Mouse (Mus musculus): ENCODE results near the gene Dcun1d2. TPM values are rescaled to one million over a fixed set of nuclear protein-coding genes. Genes with fewer than 3 reads are reported as not detected.

Gene Dcun1d2
- total RNA-seq, 2 experiments from 2014 or later: 57.3 to 57.4 TPM

- intact Hi-C loops (cut with DNase I): no loop called here
- DNase-seq (ENCODE audit: low spot score): no peak
Measured at GRCm38 (mm10) chr8:13267566-13267965, 20.4 kb downstream of the Dcun1d2 start.

- intact Hi-C loops (cut with DNase I): no loop called here
- no peak for DNase-seq (ENCODE audit: low spot score)
Measured at GRCm38 (mm10) chr8:13263376-13263775, 24.6 kb downstream of the Dcun1d2 start.

DNA sequence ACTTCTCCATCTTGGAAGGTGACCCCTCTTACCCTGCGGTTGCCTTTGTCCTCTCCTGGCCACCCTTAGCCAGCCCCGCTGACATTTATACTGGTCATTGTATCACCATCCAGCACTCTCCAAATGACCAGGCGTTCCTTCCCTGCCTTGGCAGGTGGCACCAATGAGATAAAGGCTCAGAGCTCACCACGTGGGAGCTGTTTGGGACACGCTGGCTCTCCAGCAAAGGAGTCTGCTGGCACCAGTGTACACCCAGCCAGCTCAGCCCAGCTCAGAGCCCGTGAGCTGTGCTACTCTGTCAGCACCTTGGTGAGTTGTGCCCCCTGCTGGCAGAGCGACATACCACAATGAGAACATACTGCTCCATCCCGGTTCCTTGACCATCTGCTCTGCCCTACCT, 33.9 kb downstream of the Dcun1d2 start, which contains the start of gene Adprhl1:
Gene Adprhl1, minus strand, starts transcription at position 144 of the 400 bp plus-strand sequence.
- intact Hi-C loops (cut with DNase I): loop anchor here (5.0 kb wide), 1 partner anchor 42 kb away; no protein-coding TSS in a partner anchor
- DNase-seq (ENCODE audit: low spot score): peak; percentile 36

DNA sequence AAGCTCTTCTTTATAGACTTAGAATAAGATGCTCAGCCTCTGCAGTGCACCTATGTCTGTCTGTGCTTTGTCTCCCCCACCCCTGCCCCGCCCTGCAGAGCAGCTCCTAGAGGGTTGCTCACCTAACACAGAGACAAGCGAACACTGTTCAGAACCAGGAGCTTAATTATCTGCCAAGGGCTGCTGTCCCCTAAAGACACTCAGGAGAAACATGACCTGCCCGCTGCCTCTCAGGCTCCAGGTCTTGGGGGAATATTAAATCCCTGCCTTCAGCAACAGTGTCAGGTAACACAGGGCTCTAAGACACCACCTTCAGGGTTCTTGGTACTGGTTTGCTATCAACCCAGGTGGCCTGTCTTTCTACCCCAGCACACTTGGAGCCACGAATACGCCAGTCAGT, 34.5 kb downstream of the Dcun1d2 start:
- intact Hi-C loops (cut with DNase I): loop anchor here (5.0 kb wide), 1 partner anchor 41 kb away; no protein-coding TSS in a partner anchor
- DNase-seq (ENCODE audit: low spot score): no peak

DNA sequence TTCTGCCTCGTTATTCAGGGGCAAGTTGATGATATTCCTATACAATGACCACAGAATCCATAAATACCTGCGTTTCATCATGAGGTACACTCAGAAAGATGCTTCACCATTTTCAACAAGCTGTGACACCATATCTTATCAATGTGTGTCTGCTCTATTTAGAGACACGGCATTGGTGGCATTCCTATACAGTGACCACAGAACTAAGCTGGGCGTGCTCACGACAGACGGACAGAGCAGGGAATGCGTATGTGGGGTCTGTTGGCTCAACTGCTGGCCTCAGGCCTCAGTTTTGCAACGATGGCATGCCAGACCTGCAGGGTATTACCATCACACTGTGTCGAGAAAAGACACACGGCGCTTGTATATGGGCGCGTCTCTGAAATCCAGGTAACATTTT, 35.1 kb downstream of the Dcun1d2 start:
- DNase-seq (ENCODE audit: low spot score): no peak
- intact Hi-C loops (cut with DNase I): loop anchor here (5.0 kb wide), 1 partner anchor 41 kb away; no protein-coding TSS in a partner anchor

DNA sequence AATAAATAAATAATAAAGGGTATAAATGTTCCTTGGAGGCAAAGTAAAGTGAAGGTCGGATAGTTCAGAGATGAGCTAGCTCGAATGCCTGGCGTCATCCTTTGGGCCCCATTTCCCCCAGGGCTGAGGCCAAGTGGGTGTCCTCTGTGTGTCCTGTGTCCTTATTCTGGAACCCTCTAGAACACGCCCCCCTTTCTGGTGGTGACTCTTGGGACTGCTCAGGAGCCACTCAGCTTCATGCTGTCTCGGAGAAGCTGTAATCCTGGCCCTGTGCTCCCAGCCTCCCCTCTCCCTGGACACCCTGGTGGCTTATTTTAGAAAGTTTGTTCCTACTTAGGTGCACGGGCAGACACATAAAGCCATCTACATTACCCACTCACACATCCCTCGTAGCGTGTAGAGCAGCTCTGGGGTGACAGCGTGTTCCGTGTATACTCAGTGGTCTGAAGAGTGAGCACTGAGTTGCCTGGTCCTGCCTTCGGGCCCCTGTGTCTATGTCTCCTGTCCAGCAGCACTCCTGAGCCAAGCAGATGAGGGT, 43.5 kb downstream of the Dcun1d2 start:
- intact Hi-C loops (cut with DNase I): no loop called here
- DNase-seq (ENCODE audit: low spot score): no peak

GRCm38 (mm10) chr8:13242985-13243870, 44.7 kb downstream of the Dcun1d2 start:
- intact Hi-C loops (cut with DNase I): no loop called here
- DNase-seq (ENCODE audit: low spot score): no peak

GRCm38 (mm10) chr8:13240691-13241090, 47.2 kb downstream of the Dcun1d2 start:
- intact Hi-C loops (cut with DNase I): no loop called here
- DNase-seq (ENCODE audit: low spot score): no peak

DNA sequence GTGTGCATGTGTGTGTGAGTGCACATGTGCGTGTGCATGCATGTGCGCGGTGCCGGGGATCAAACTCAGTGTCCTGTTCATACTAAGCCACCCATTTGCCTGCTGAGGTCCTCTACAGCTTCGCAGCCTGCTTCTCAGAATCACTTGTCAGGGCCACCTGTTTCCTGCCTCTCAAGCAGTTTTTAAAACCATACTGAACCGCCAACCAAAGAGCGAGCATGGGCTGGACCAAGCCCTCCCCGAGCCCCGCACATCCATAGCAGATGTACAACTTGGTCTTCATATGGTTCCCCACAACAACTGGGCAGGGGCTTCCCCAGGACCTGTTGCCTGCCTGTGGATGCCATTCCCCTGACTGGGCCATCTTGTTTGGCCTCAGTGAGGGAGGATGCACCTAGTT, 47.9 kb downstream of the Dcun1d2 start:
- no peak for DNase-seq (ENCODE audit: low spot score)
- intact Hi-C loops (cut with DNase I): no loop called here

GRCm38 (mm10) chr8:13234803-13235202, 53.1 kb downstream of the Dcun1d2 start:
- intact Hi-C loops (cut with DNase I): no loop called here
- DNase-seq (ENCODE audit: low spot score): no peak

DNA sequence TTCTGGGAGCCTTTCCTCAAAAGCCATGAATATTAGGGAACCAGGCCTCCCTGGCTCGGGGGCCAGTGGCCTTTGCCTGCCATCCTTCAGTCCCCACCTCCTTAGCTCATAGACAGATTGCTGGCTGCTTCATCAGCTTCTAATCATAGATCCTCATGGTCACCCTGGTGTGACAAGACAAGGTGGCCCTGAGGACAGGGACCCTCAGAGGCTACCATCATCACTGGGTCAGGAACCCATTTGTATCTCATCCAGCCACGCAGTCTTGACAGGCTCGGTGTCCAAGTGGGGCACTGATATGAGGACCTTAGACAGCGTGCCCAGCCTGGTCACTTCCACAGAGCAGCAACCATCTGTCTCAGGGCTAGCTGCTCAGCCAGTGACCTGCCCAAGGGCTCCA, 57.5 kb downstream of the Dcun1d2 start:
- DNase-seq (ENCODE audit: low spot score): no peak
- intact Hi-C loops (cut with DNase I): no loop called here

DNA sequence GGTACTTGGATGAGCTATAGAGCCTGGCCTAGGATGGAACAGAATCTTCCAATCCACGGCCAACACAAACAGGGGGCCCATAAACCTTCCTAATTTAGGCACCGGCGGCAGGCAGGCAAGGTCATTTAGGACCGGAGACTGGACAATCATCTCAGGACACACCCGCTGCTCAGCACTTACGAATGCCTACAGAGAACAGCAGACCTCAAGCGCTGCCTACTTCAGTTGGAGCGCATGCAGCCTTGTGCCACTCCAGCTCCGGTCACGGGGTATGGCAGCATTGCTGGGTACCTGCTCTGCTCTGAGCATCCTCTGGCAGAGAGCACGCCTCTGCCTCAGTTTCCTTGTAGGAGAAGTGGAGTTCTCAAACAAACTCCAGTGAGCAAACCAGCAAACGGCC, 58.1 kb downstream of the Dcun1d2 start:
- no peak for DNase-seq (ENCODE audit: low spot score)
- intact Hi-C loops (cut with DNase I): no loop called here

DNA sequence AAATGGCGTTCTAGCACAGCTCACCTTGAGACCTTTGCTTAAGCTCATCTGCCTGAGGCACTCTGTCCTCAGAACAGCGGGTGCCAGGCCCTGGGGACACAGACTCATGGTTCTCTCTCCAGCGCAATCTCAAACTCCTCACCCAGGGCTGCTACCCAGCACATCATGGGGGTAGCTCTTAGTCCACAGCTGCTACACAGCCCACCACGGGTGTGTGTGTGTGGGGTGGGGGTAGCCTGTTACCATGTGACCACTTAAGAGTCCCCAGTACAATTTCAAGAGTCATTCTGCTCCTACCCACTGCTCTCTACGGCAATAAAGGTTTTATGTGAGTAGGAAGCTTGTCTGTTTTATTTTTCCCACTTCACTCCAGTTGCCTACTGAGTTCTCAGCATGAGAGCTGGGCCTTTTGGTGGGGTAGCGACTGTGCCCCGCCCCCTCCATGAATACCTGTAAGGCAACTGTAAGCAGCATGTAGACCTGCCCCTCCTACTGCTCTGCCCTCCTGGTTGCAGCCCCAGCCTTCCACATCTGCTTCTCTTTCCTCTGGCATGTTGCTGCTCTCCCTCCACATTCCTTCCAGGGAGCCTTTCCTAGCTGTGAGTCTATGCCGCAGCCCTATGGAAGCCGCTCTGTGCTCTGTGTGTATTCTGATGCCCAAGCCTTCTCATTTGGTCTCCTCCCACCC, 58.9 kb downstream of the Dcun1d2 start:
- DNase-seq (ENCODE audit: low spot score): no peak
- intact Hi-C loops (cut with DNase I): no loop called here

- intact Hi-C loops (cut with DNase I): no loop called here
- no peak for DNase-seq (ENCODE audit: low spot score)
Measured at GRCm38 (mm10) chr8:13227184-13227583, 60.7 kb downstream of the Dcun1d2 start.

DNA sequence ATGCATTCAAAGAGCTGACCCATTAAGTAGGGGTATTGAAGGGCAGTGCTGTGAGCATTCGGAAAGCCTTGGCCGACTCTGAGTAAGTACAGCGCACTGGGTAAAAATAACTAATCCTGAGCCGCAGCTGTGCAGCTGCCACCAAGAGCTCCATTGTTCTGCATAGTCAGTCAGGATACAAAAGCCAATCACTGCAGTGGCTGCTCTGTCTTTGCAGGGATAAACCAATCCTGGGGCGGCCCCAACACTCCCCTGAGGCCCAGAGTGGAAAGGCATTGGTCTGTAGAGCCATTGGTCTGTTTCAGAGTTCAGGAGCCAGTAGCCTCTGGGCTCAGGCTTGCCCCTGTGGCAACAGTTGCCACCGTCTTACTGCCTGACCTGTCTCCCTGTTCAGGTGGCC, 61.6 kb downstream of the Dcun1d2 start:
- no peak for DNase-seq (ENCODE audit: low spot score)
- intact Hi-C loops (cut with DNase I): no loop called here

DNA sequence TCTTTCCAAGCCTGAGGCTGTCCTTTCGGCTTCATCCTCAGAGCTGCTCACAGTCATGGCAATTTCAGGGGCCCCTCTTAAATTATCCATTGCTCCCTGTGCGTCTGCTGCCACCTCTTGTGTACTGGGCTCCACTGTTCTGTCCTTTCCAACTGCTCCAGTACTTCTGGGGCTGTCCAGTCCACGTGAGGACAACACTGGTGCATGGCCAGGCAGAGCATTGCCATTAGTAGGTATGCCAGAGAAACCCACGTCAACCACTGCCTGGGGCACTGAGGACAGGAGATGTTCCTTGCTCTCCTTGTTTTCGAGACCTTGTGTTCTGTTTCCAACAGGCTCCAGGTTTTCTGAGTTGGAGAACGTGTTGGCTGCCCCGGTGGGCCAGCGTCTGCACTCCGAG, 63.5 kb downstream of the Dcun1d2 start:
- intact Hi-C loops (cut with DNase I): no loop called here
- DNase-seq (ENCODE audit: low spot score): no peak

DNA sequence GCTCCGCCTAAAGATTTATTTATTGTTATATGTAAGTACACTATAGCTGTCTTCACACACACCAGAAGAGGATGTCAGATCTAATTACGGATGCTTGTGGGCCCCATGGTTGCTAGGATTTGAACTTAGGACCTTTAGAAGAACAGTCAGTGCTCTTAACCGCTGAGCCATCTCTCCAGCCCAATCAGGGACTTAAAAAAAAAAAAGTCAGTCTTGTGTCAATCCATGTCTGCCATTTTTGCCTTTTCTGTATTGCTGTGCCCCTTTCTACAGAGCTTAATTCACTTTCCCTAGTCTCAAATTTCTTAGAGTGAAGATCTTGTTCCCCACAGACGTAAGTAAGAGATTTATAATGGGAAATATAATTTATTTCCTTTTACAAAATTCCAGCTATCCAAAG, 69.5 kb downstream of the Dcun1d2 start:
- no peak for DNase-seq (ENCODE audit: low spot score)
- intact Hi-C loops (cut with DNase I): loop anchor here (10.0 kb wide), 1 partner anchor 324 kb away; no protein-coding TSS in a partner anchor

GRCm38 (mm10) chr8:13217986-13218385, 69.9 kb downstream of the Dcun1d2 start:
- intact Hi-C loops (cut with DNase I): loop anchor here (10.0 kb wide), 1 partner anchor 323 kb away; no protein-coding TSS in a partner anchor
- no peak for DNase-seq (ENCODE audit: low spot score)

- intact Hi-C loops (cut with DNase I): loop anchor here (10.0 kb wide), 1 partner anchor 322 kb away; no protein-coding TSS in a partner anchor
- DNase-seq (ENCODE audit: low spot score): no peak
Measured at GRCm38 (mm10) chr8:13217093-13217492, 70.8 kb downstream of the Dcun1d2 start.

DNA sequence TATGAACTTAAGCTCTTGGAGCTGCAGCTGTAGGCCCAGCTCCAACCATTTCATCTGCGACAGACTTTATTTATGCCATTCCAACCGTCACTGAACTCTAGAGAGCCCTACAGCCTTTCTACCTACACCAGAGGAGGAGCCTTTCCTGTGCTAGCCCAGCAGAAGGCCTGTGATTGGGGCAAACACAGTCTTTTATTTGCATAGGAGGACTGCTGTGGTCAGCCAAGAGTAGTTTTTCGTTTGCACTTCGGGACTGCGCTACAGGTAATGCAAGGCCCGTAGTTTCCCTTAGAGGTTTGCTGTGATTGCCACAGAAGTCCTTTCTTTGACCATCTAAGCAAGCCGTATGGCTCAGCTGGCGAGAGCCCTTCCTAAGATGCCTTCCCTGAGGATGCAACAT, 71.5 kb downstream of the Dcun1d2 start:
- intact Hi-C loops (cut with DNase I): loop anchor here (10.0 kb wide), 1 partner anchor 322 kb away; no protein-coding TSS in a partner anchor
- no peak for DNase-seq (ENCODE audit: low spot score)

Data from heart, postnatal 25 days (tissue).